Mouse (Mus musculus) MEL (cell line): Measurements from ENCODE around the gene Trappc13. TPM values are rescaled to one million over a fixed set of nuclear protein-coding genes. Genes with fewer than 3 reads are reported as not detected.

ENCODE experiments used
- DNase-seq: peaks from one replicate; pipeline ENCODE4 v3.0.0; 2011; ENCODE audit warnings: low read depth, low spot score
- H3K27ac ChIP-seq: 2 replicates; pipeline ENCODE4 v1.5.1; 2012; ENCODE audit warnings: low read depth, mild to moderate bottlenecking, control low read depth, low read length, moderate library complexity; ENCODE audit not compliant: control insufficient read depth
- H3K27me3 ChIP-seq, 2 experiments: fragments of 150-350 bp in 1 of 2; sonication (generic) in 1 of 2; 2 replicates each; pipeline ENCODE4 v1.6.1; 2012; ENCODE audit warnings: low read length in 2 of 2, mild to moderate bottlenecking in 2 of 2, improper control_type of control experiment in 1 of 2, moderate library complexity in 1 of 2; ENCODE audit not compliant: insufficient read depth in 2 of 2, control insufficient read depth in 1 of 2
- H3K36me3 ChIP-seq, 2 experiments: 2 replicates each; pipeline ENCODE4 v1.6.1; 2012 to 2014; ENCODE audit warnings: low read length in 2 of 2, improper control_type of control experiment in 1 of 2, inconsistent platforms in 1 of 2, mild to moderate bottlenecking in 1 of 2; ENCODE audit not compliant: insufficient read depth in 2 of 2, control insufficient read depth in 1 of 2
- H3K4me1 ChIP-seq, 2 experiments: fragments of 150-350 bp in 1 of 2; sonication (generic) in 1 of 2; 2 replicates each; pipeline ENCODE4 v1.6.1; 2012; ENCODE audit warnings: low read length in 2 of 2, improper control_type of control experiment in 1 of 2, mild to moderate bottlenecking in 1 of 2; ENCODE audit not compliant: insufficient read depth in 2 of 2, control insufficient read depth in 1 of 2
- H3K4me3 ChIP-seq, 2 experiments: fragments of 150-350 bp in 1 of 2; sonication (generic) in 1 of 2; 2 replicates each; pipeline ENCODE4 v1.5.1; 2012; ENCODE audit warnings: low read depth in 2 of 2, low read length in 2 of 2, mild to moderate bottlenecking in 2 of 2, moderate library complexity in 2 of 2, control low read depth in 1 of 2, improper control_type of control experiment in 1 of 2; ENCODE audit not compliant: control insufficient read depth in 1 of 2, insufficient read depth in 1 of 2
- H3K79me2 ChIP-seq: 2 replicates; pipeline ENCODE4 v1.6.1; 2012; ENCODE audit warnings: mild to moderate bottlenecking, low read length, moderate library complexity; ENCODE audit not compliant: control insufficient read depth, poor library complexity, insufficient read depth
- H3K9ac ChIP-seq: 2 replicates; pipeline ENCODE4 v1.6.1; 2012; ENCODE audit warnings: low read depth, mild to moderate bottlenecking, control low read depth, low read length, moderate library complexity; ENCODE audit not compliant: control insufficient read depth, poor library complexity, severe bottlenecking
- H3K9me3 ChIP-seq: fragments of 150-350 bp; sonication (generic); replicated peaks from 2 replicates; pipeline ENCODE4 v1.6.1; 2012; ENCODE audit warnings: mild to moderate bottlenecking, low read length, improper control_type of control experiment, moderate library complexity; ENCODE audit not compliant: insufficient read depth
- GATA1 ChIP-seq: IDR thresholded peaks from 2 replicates; pipeline ENCODE4 v1.6.1; 2011; ENCODE audit warnings: low read depth, low read length, improper control_type of control experiment
- KAT2A ChIP-seq: conservative IDR thresholded peaks from 2 replicates; pipeline ENCODE4 v1.6.1; 2012; ENCODE audit warnings: low read depth, low read length, improper control_type of control experiment, inconsistent platforms
- MAZ ChIP-seq: IDR thresholded peaks from 2 replicates; pipeline ENCODE4 v1.6.1; 2012; ENCODE audit warnings: low read depth, mild to moderate bottlenecking, inconsistent platforms, low read length, improper control_type of control experiment
- NELFE ChIP-seq: IDR thresholded peaks from 2 replicates; pipeline ENCODE4 v1.6.1; 2011; ENCODE audit warnings: low read depth, low read length, improper control_type of control experiment
- NRF1 ChIP-seq: IDR thresholded peaks from 2 replicates; pipeline ENCODE4 v1.6.1; 2014; ENCODE audit warnings: low read depth, mild to moderate bottlenecking, inconsistent platforms, low read length, improper control_type of control experiment, moderate library complexity; ENCODE audit not compliant: poor library complexity, insufficient read depth, severe bottlenecking
- POLR2AphosphoS2 ChIP-seq: IDR thresholded peaks from 2 replicates; pipeline ENCODE4 v1.6.1; 2011; ENCODE audit warnings: low read length, improper control_type of control experiment
- POLR2AphosphoS5 ChIP-seq: IDR thresholded peaks from 2 replicates; pipeline ENCODE4 v1.6.1; 2012; ENCODE audit warnings: low read depth, borderline replicate concordance, mild to moderate bottlenecking, inconsistent platforms, low read length, moderate library complexity, mixed read lengths
- TCF12 ChIP-seq: IDR thresholded peaks from 2 replicates; pipeline ENCODE4 v1.6.1; 2014; ENCODE audit warnings: low read depth, mild to moderate bottlenecking, inconsistent platforms, low read length, improper control_type of control experiment, moderate library complexity
- UBTF ChIP-seq: IDR thresholded peaks from 2 replicates; pipeline ENCODE4 v1.6.1; 2012; ENCODE audit warnings: low read depth, mild to moderate bottlenecking, inconsistent platforms, low read length, improper control_type of control experiment, moderate library complexity, borderline replicate concordance; ENCODE audit not compliant: insufficient read depth
- USF2 ChIP-seq, 2 experiments: IDR thresholded peaks; 2 replicates each; pipeline ENCODE4 v1.6.1; 2011 to 2012; ENCODE audit warnings: improper control_type of control experiment in 2 of 2, low read length in 2 of 2, borderline replicate concordance in 1 of 2, inconsistent platforms in 1 of 2, low read depth in 1 of 2, mild to moderate bottlenecking in 1 of 2; ENCODE audit not compliant: insufficient read depth in 1 of 2
- polyA plus RNA-seq, 2 experiments: library from polyadenylated mRNA; stranded (reverse) in 1 of 2; unstranded in 1 of 2; fragments of >175 nt in 1 of 2; fragments of >200 nt in 1 of 2; gene quantifications; 2 replicates each; pipeline versions ENCODE4 v1.2.1 to v1.2.4; 2012; ENCODE audit warnings: low replicate concordance in 2 of 2, low read depth in 1 of 2; ENCODE audit not compliant: insufficient read length in 2 of 2, insufficient read depth in 1 of 2, missing spikeins in 1 of 2
- total RNA-seq: library from RNA; depleted of rRNA; stranded (reverse); fragments of 300-350 nt; gene quantifications from 2 replicates; pipeline ENCODE4 v1.2.3, GENCODE M21; 2012; rRNA removed

Gene Trappc13
- total and polyA plus RNA-seq, 3 experiments = 28.3 to 33.5 TPM; not detected in 1

GRCm38 (mm10) chr13:104094531-104095385, 83.5 kb downstream of the Trappc13 start:
- no peaks in the 10 kb centered on the region for H3K79me2 ChIP-seq
- H3K4me1 ChIP-seq = no peaks in the 10 kb centered on the region
- no peak overlapping the region for H3K27ac ChIP-seq
- H3K4me3 ChIP-seq = no peak overlapping the region
- no peaks in the 10 kb centered on the region for H3K9me3 ChIP-seq
- H3K36me3 ChIP-seq = no peaks in the 10 kb centered on the region; a peak in 1 of 4 replicates
- DNase-seq = no peak
- H3K9ac ChIP-seq = no peak overlapping the region
- H3K27me3 ChIP-seq = no peaks in the 10 kb centered on the region
- TF ChIP-seq GATA1 = no peak
- no peak for TF ChIP-seq USF2 (IDR thresholded peaks at IDR 0.05; ENCODE audit: borderline replicate concordance in 1 of 2, insufficient read depth in 1 of 2, low read depth in 1 of 2, low read length in 2 of 2)
- no peak for TF ChIP-seq UBTF
- no peak for TF ChIP-seq NRF1
- TF ChIP-seq NELFE = no peak
- no peak for TF ChIP-seq TCF12
- TF ChIP-seq POLR2AphosphoS2 = no peak
- TF ChIP-seq MAZ = no peak
- no peak for TF ChIP-seq POLR2AphosphoS5
- TF ChIP-seq KAT2A = no peak

Other genes starting within 250 kb of the Trappc13 start
- 14.2 and 15.4 TPM in 2 replicates for gene Nln, start 68.9 kb downstream of the Trappc13 start, total RNA-seq
- gene Nln, start 68.9 kb downstream of the Trappc13 start, polyA plus RNA-seq = 100 to 1,000 TPM in 1 of 2 experiments, 10 to 100 TPM in 1; 16.1 to 229 TPM
- gene Sgtb, start 68.7 kb downstream of the Trappc13 start, total RNA-seq = 0.03 TPM in 1 of 2 replicates, not detected in the other
- under 1 TPM in 1 of 2 experiments, not detected in 1; 0.11 TPM for gene Sgtb, start 68.7 kb downstream of the Trappc13 start, polyA plus RNA-seq
- gene Trim23, start 328 bp upstream of the Trappc13 start, total RNA-seq = 8.5 and 8.6 TPM in 2 replicates
- gene Trim23, start 328 bp upstream of the Trappc13 start, polyA plus RNA-seq = 1 to 10 TPM in 1 of 2 experiments, not detected in 1; 5.8 TPM
- 18.5 and 20.3 TPM in 2 replicates for gene Cenpk, start 50.1 kb upstream of the Trappc13 start, total RNA-seq
- 100 to 1,000 TPM in 1 of 2 experiments, 1 to 10 TPM in 1; 8.9 to 408 TPM for gene Cenpk, start 50.1 kb upstream of the Trappc13 start, polyA plus RNA-seq
- gene Ppwd1, start 50.4 kb upstream of the Trappc13 start, total RNA-seq = 16.2 and 17.1 TPM in 2 replicates
- gene Ppwd1, start 50.4 kb upstream of the Trappc13 start, polyA plus RNA-seq = 10 to 100 TPM in 1 of 2 experiments, not detected in 1; 16.0 TPM
- gene Adamts6, start 109.4 kb upstream of the Trappc13 start, total RNA-seq = 0.03 and 0.08 TPM in 2 replicates
- gene Adamts6, start 109.4 kb upstream of the Trappc13 start, polyA plus RNA-seq = under 1 TPM in 1 of 2 experiments, not detected in 1; 0.03 TPM